Mouse (Mus musculus) cortical plate, adult 2 months (tissue): ENCODE results near the gene Cask.

Experiments
- CTCF ChIP-seq: fragments of 200-500 bp; IDR thresholded peaks from 2 replicates; pipeline ENCODE4 v1.5.1; 2011; ENCODE audit warnings: mild to moderate bottlenecking, control low read depth, low read length; ENCODE audit not compliant: insufficient read depth; ENCODE audit errors: extremely low read depth
- POLR2A ChIP-seq: fragments of 200-500 bp; IDR thresholded peaks from 2 replicates; pipeline ENCODE4 v1.6.1; 2011; ENCODE audit warnings: mild to moderate bottlenecking, low read length, control low read depth; ENCODE audit not compliant: insufficient read depth; ENCODE audit errors: extremely low read depth

GRCm38 (mm10) chrX:13845858-13846652 lies 5.1 kb downstream of the Cask start:
- no peak for TF ChIP-seq POLR2A
- no peak for TF ChIP-seq CTCF
